Comparison of ENCODE assay signal across 8 mouse cellular contexts in the genomic region with DNA sequence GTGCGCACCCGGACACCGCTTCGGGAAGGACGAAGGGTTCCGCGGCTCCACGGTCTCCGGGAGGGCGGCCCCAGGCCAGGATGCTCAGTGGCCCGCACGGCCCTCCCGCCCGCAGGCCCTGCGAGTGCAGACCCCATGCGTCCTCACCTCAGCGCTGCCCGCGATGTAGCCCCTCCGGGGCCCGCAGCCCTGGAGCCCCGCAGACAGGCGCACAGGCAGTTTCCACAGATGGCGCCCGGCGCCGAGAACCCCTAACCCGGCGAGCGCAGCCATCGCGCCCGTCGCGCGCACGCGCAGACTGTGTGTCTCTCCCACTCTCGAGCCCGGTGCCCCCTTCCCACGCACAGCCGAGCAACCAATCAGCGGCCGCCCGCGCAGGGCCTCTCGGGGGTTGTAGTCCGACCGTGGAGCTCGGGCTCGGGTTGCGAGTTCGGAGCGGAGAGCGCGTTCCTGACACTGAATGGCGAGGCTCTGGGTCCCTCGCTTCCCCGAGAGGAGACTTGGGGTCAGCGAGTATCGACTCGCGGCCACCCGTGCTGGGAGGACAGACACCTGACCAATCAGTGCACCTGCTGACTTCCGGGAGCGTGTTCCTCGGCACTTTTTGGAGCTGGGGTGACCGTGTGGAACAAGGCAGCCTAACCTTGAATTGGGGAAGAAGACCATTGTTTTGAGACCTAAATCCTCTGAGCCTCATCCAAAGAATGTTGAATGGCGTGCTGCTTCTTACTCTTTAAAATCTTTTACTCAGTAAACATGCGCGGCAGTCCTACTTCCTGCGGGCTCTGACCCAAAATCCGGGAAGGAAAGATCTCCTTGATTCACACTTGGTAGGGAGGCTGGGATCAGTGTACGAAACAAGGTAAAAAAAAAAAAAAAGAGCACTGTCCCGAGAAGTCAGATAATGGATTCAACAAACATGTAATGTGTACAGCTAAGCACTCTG. TPM values are rescaled to one million over a fixed set of nuclear protein-coding genes. Genes with fewer than 3 reads are reported as not detected.
DNase-seq lines count a peak whose midpoint lies in the region; ATAC-seq and TF ChIP-seq lines count a peak whose summit lies in the region.

Hdhd5 (minus strand) TSS at position 300 of the 946 bp plus-strand sequence.

- peak; percentile 94 for TF ChIP-seq POLR2A in CH12.LX (IDR thresholded peaks at IDR 0.05; ENCODE audit: low read depth, low read length)
- peak; percentile 90 for TF ChIP-seq POLR2A in testis, adult 2 months (IDR thresholded peaks at IDR 0.05; ENCODE audit: control insufficient read depth, low read depth, low read length)

- H3K4me1 ChIP-seq in CH12.LX (ENCODE audit: control insufficient read depth in 1 of 2, insufficient read depth in 2 of 2) = peaks cover 7 to 29% of the 10 kb centered on the region in 2 experiments
- H3K4me1 ChIP-seq in forebrain, embryonic 12.5 days = peaks cover 17% of the 10 kb centered on the region
- peaks cover 7% of the 10 kb centered on the region for H3K4me1 ChIP-seq in heart, postnatal 0 days (ENCODE audit: control insufficient read depth, insufficient read depth)
- H3K4me1 ChIP-seq in liver, embryonic 16.5 days (ENCODE audit: control insufficient read depth, low read depth, low read length) = peaks cover 12% of the 10 kb centered on the region
- H3K4me1 ChIP-seq in neural tube, embryonic 13.5 days (replicated peaks) = peaks cover 36% of the 10 kb centered on the region
- peaks cover 4% of the 10 kb centered on the region for H3K4me1 ChIP-seq in testis, adult 2 months (ENCODE audit: control insufficient read depth, insufficient read depth, low read length)

- no peak for TF ChIP-seq EP300 in CH12.LX (IDR thresholded peaks at IDR 0.05; ENCODE audit: low read length)
- TF ChIP-seq EP300 in heart, postnatal 0 days (IDR thresholded peaks at IDR 0.05; ENCODE audit: low read depth) = no peak

- H3K36me3 ChIP-seq in CH12.LX (replicated peaks in 1 of 2; ENCODE audit: control insufficient read depth in 1 of 2, insufficient read depth in 1 of 2, low read length in 1 of 2) = peaks cover 2 to 12% of the 10 kb centered on the region in 2 experiments
- H3K36me3 ChIP-seq in forebrain, embryonic 12.5 days (replicated peaks) = no peaks in the 10 kb centered on the region
- no peaks in the 10 kb centered on the region for H3K36me3 ChIP-seq in heart, postnatal 0 days (replicated peaks; ENCODE audit: control insufficient read depth, insufficient read depth, low read length)
- H3K36me3 ChIP-seq in liver, embryonic 16.5 days (ENCODE audit: control insufficient read depth, insufficient read depth) = no peaks in the 10 kb centered on the region
- H3K36me3 ChIP-seq in neural tube, embryonic 13.5 days = no peaks in the 10 kb centered on the region
- no peaks in the 10 kb centered on the region for H3K36me3 ChIP-seq in testis, adult 2 months (ENCODE audit: control insufficient read depth, insufficient read depth, low read length)

- no peaks in the 10 kb centered on the region for H3K9me3 ChIP-seq in CH12.LX (replicated peaks; ENCODE audit: low read length)
- H3K9me3 ChIP-seq in forebrain, embryonic 12.5 days = no peaks in the 10 kb centered on the region
- no peaks in the 10 kb centered on the region for H3K9me3 ChIP-seq in heart, postnatal 0 days (replicated peaks; ENCODE audit: control insufficient read depth, low read length)
- H3K9me3 ChIP-seq in liver, embryonic 16.5 days (replicated peaks; ENCODE audit: control insufficient read depth, low read length) = no peaks in the 10 kb centered on the region
- H3K9me3 ChIP-seq in neural tube, embryonic 13.5 days = no peaks in the 10 kb centered on the region

- TF ChIP-seq RAD21 in CH12.LX (IDR thresholded peaks at IDR 0.05; ENCODE audit: low read depth, low read length) = no peak; the same call in 1 of the 2 replicates

- dilution Hi-C loops in CH12.LX (cut with MboI; ENCODE audit: extremely low pct_ligation_motif_present, extremely low pct_unique_long_range_greater_than_20kb, low sequenced_read_pairs) = no loop called here

- DNase-seq in CH12.LX (ENCODE audit: extremely low read depth) = peak; percentile 86
- DNase-seq in c-Kit-positive CD71-positive TER-119-negative erythroid progenitor cells, embryonic 14.5 days (ENCODE audit: low read depth) = peak; percentile 83
- peak; percentile 88 for DNase-seq in heart, postnatal 0 days (ENCODE audit: low spot score)
- peak; percentile 95 to 97 for DNase-seq in kidney, postnatal 4 days

- H3K9ac ChIP-seq in CH12.LX (ENCODE audit: insufficient read depth, low read depth) = peak within 1 kb of the TSS; percentile 78
- peak within 1 kb of the TSS; percentile 88 for H3K9ac ChIP-seq in forebrain, embryonic 12.5 days
- peak within 1 kb of the TSS; percentile 85 for H3K9ac ChIP-seq in heart, postnatal 0 days (replicated peaks; ENCODE audit: low read depth, low read length)
- peak within 1 kb of the TSS; percentile 74 for H3K9ac ChIP-seq in liver, embryonic 16.5 days (ENCODE audit: low read depth, low read length)
- H3K9ac ChIP-seq in neural tube, embryonic 13.5 days = peak within 1 kb of the TSS; percentile 89

- H3K4me3 ChIP-seq in CH12.LX (replicated peaks in 1 of 3; ENCODE audit: low read depth in 2 of 3, low read length in 2 of 3, poor library complexity in 1 of 3) = peak within 1 kb of the TSS; percentile 88 to 98 (median 97)
- H3K4me3 ChIP-seq in forebrain, embryonic 12.5 days (replicated peaks) = peak within 1 kb of the TSS; percentile 85
- peak within 1 kb of the TSS; percentile 94 for H3K4me3 ChIP-seq in heart, postnatal 0 days (ENCODE audit: low read depth, low read length)
- H3K4me3 ChIP-seq in liver, embryonic 16.5 days (ENCODE audit: low read depth, low read length) = peak within 1 kb of the TSS; percentile 79
- H3K4me3 ChIP-seq in neural tube, embryonic 13.5 days = peak within 1 kb of the TSS; percentile 90
- peak within 1 kb of the TSS; percentile 97 for H3K4me3 ChIP-seq in testis, adult 2 months (ENCODE audit: control insufficient read depth, low read depth, low read length)

- no peaks in the 10 kb centered on the region; the same call in 1 of the 2 replicates for H3K79me2 ChIP-seq in CH12.LX (replicated peaks; ENCODE audit: control insufficient read depth, extremely low read depth, insufficient read depth, poor library complexity, severe bottlenecking)

- peak within 1 kb of the TSS; percentile 77 for H3K4me2 ChIP-seq in CH12.LX (ENCODE audit: insufficient read depth, low read depth, poor library complexity, severe bottlenecking)
- peak within 1 kb of the TSS; percentile 58 for H3K4me2 ChIP-seq in forebrain, embryonic 12.5 days
- peak within 1 kb of the TSS; percentile 92 for H3K4me2 ChIP-seq in heart, postnatal 0 days (ENCODE audit: low read depth, low read length)
- peak within 1 kb of the TSS; percentile 78 for H3K4me2 ChIP-seq in liver, embryonic 16.5 days (ENCODE audit: low read depth, low read length)
- H3K4me2 ChIP-seq in neural tube, embryonic 13.5 days = peak within 1 kb of the TSS; percentile 66

- in situ Hi-C loops in CH12.LX (cut with MboI; ENCODE audit: low pct_ligation_motif_present, low pct_unique_long_range_greater_than_20kb, low sequenced_read_pairs) = loop anchor here (10.0 kb wide), 2 partner anchors 144 to 224 kb away; no protein-coding TSS in a partner anchor

- peak; percentile 99 for ATAC-seq in forebrain, embryonic 12.5 days (ENCODE audit: low FRiP score)
- peak; percentile 99 for ATAC-seq in heart, postnatal 0 days (ENCODE audit: insufficient read depth, low read depth)
- peak; percentile 98 for ATAC-seq in liver, embryonic 16.5 days (ENCODE audit: low read depth)
- ATAC-seq in neural tube, embryonic 13.5 days (ENCODE audit: low read depth) = peak; percentile 99

- no peak for TF ChIP-seq CTCF in CH12.LX (conservative IDR thresholded peaks at IDR 0.05 in 1 of 2, IDR thresholded peaks at IDR 0.05 in 1 of 2; ENCODE audit: low read depth in 2 of 2, low read length in 2 of 2)
- TF ChIP-seq CTCF in heart, postnatal 0 days (IDR thresholded peaks at IDR 0.05; ENCODE audit: low read depth) = no peak
- TF ChIP-seq CTCF in testis, adult 2 months (IDR thresholded peaks at IDR 0.05; ENCODE audit: control insufficient read depth, insufficient read depth, insufficient replicate concordance, low read depth, low read length) = no peak

- no peaks in the 10 kb centered on the region for H3K27me3 ChIP-seq in CH12.LX (replicated peaks)
- no peaks in the 10 kb centered on the region for H3K27me3 ChIP-seq in forebrain, embryonic 12.5 days
- no peaks in the 10 kb centered on the region for H3K27me3 ChIP-seq in heart, postnatal 0 days (ENCODE audit: control insufficient read depth, insufficient read depth, low read length)
- no peaks in the 10 kb centered on the region for H3K27me3 ChIP-seq in liver, embryonic 16.5 days (ENCODE audit: control insufficient read depth, insufficient read depth, low read depth, low read length)
- H3K27me3 ChIP-seq in neural tube, embryonic 13.5 days = no peaks in the 10 kb centered on the region
- no peaks in the 10 kb centered on the region for H3K27me3 ChIP-seq in testis, adult 2 months (ENCODE audit: control insufficient read depth, insufficient read depth, low read length)

- under 1% methylated on average over 75 of the region's 75 CpGs for whole genome bisulfite sequencing in forebrain, embryonic 12.5 days
- under 1% methylated on average over 74 of the region's 75 CpGs for WGBS in heart, postnatal 0 days
- under 1% methylated on average over 75 of the region's 75 CpGs for WGBS in liver, embryonic 16.5 days (ENCODE audit: insufficient replicate concordance)
- WGBS in neural tube, embryonic 13.5 days = under 1% methylated on average over 75 of the region's 75 CpGs

- no peak within 1 kb of the TSS for H3K27ac ChIP-seq in CH12.LX (ENCODE audit: insufficient read depth, low read depth)
- H3K27ac ChIP-seq in forebrain, embryonic 12.5 days = peak within 1 kb of the TSS; percentile 57; the same call in 1 of the 2 replicates
- H3K27ac ChIP-seq in heart, postnatal 0 days (ENCODE audit: low read depth) = peak within 1 kb of the TSS; percentile 70
- peak within 1 kb of the TSS; percentile 15 for H3K27ac ChIP-seq in liver, embryonic 16.5 days (ENCODE audit: low read length)
- peak within 1 kb of the TSS; percentile 71 for H3K27ac ChIP-seq in neural tube, embryonic 13.5 days (replicated peaks)
- H3K27ac ChIP-seq in testis, adult 2 months (ENCODE audit: control insufficient read depth, insufficient read depth, low read depth, low read length) = peak within 1 kb of the TSS; percentile 80

TF ChIP-seq in CH12.LX, 34 proteins besides CTCF, POLR2A, EP300 and RAD21 (continues in another document):
- peak; percentile 45; the same call in 1 of the 2 replicates for TF ChIP-seq MAX (IDR thresholded peaks at IDR 0.05; ENCODE audit: low read length)

RNA-seq across cellular contexts. Expression of gene Hdhd5, which starts in this region (rescaled TPM):
- total RNA-seq in CH12.LX (2012; rRNA removed) (20.9 and 21.5 TPM in 2 replicates), CH12.LX (2014; rRNA removed) (11.4 and 12.5 TPM in 2 replicates)
- 10.9 and 12.4 TPM in 2 replicates for polyA plus RNA-seq in CH12.LX (2012; ENCODE audit: insufficient read length, low read depth)
- 17.1 and 19.1 TPM in 2 replicates for polyA plus RNA-seq in forebrain, embryonic 12.5 days (2016; fragmentation: Nextera tagmentation; extraction: Ambion mirVana)
- total RNA-seq in heart, postnatal 0 days (2014; rRNA removed; ENCODE audit: low replicate concordance) = 25.7 and 26.6 TPM in 2 replicates
- 10.9 and 11.3 TPM in 2 replicates for polyA plus RNA-seq in heart, postnatal 0 days (2015; fragmentation: Nextera tagmentation; extraction: Ambion mirVana)
- 8.9 and 9.5 TPM in 2 replicates for polyA plus RNA-seq in liver, embryonic 16.5 days (2015; fragmentation: Nextera tagmentation; extraction: Ambion mirVana)
- polyA plus RNA-seq in neural tube, embryonic 13.5 days (2015; fragmentation: Nextera tagmentation; extraction: Ambion mirVana) = 15.1 and 15.8 TPM in 2 replicates
- polyA plus RNA-seq in testis, adult 2 months (2012; rRNA removed) = 30.0 and 33.0 TPM in 2 replicates
